Mouse (Mus musculus) left cerebral cortex, postnatal 25 days (tissue): ENCODE measurements around the gene Dcun1d3. TPM values are rescaled to one million over a fixed set of nuclear protein-coding genes. Genes with fewer than 3 reads are reported as not detected.
A peak's percentile ranks its signal among the peaks of the same experiment; 100 is the strongest.

Experiments used
- DNase-seq, 2 experiments: peaks; one replicate each; pipeline ENCODE4 v3.0.0; 2022; ENCODE audit warnings: low spot score in 2 of 2, mixed read lengths in 1 of 2
- intact Hi-C: fragments of 180-260 bp; cut with DNase I; formaldehyde crosslinking; loops from one replicate; pipeline ENCODE4 v1.15.1; 2025
- total RNA-seq, 2 experiments: library from RNA; stranded (reverse); gene quantifications; 2 replicates each; pipeline ENCODE4 v1.2.3; 2021

The Dcun1d3 gene
- total RNA-seq, 2 experiments from 2014 or later = 29.8 to 35.6 TPM

- intact Hi-C loops = no loop called here
- DNase-seq = no peak
Observed at GRCm38 (mm10) chr7:119880345-119880744, 15.8 kb downstream of the Dcun1d3 start.

DNA sequence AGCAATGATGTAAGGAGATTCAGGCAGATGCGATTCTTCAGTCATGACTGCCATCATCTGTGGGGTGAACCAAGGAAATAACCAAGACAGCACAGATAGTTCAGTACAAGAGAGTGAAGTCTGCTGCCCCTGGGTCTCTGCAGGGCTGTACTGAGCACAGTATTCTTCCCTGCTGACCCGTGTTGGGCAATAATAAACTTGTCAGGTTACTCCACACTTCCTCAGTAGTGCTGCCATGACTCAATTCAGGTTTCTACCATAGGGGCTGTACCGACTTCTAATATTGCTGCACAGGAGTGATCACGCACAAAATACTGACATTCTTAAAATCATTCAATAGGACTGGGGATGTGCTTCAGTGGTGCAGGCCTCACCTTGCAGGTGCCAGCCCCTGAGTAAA, 16.9 kb downstream of the Dcun1d3 start:
- intact Hi-C loops = no loop called here

DNA sequence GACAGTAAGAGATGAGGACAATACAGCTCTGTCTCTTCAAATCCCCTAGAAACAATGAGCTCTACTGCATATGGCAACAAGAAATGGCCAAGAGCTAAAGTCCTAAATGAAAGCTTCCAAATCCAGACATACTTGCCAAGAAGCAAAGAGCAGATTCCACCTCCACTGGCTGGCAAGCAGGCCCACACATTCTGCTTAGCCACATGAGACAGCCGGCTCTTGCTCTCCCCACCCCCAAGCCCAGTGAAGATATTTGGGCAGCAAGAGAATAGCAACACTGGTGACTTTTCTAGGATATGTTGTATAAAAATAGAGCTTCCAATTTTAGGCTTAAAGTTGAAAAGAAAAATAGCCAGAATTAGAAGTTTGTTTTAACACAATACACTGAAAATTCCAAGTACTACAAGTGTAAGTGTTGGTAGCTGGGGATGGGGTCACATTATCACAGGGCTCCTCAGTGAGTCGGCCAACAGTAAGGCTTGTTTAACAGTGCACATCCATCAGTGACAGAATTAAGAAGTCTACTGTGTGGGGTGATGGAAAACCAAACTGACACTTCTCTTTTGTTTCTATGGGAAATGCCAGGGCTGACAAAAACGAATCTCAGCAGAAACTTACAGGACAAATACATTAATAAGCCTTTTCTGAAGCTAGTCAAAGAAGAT, 20.2 kb downstream of the Dcun1d3 start:
- DNase-seq = peak; percentile 55 to 93

More for the DNA sequence above, 16.9 kb downstream of the Dcun1d3 start:
- no peak for DNase-seq

DNA sequence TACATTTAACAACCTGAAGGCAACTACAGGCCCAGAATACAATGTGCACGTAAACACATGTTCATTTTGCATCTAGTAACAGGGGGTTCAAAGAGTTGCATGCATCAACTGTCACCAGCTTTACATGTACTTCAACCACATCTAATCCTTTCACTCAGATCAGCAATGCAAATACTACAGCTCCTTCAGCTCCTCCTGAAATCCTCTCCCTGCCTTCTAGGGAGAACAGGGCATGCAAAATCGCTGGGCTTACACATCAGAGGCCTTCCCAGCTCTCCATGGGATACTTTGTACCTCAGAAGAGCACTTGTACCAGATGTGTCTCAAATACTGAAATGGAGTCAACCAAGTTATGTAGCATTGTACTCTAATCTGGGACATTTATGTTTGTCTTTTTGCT, 23.0 kb downstream of the Dcun1d3 start:
- intact Hi-C loops = no loop called here
- no peak for DNase-seq

More for the DNA sequence above, 20.2 kb downstream of the Dcun1d3 start:
- intact Hi-C loops = loop anchor here (1.0 kb wide), 1 partner anchor 19 kb away; the partner anchor contains the start of gene Lyrm1

GRCm38 (mm10) chr7:119872204-119872603, 23.9 kb downstream of the Dcun1d3 start:
- DNase-seq = no peak
- intact Hi-C loops = no loop called here

DNA sequence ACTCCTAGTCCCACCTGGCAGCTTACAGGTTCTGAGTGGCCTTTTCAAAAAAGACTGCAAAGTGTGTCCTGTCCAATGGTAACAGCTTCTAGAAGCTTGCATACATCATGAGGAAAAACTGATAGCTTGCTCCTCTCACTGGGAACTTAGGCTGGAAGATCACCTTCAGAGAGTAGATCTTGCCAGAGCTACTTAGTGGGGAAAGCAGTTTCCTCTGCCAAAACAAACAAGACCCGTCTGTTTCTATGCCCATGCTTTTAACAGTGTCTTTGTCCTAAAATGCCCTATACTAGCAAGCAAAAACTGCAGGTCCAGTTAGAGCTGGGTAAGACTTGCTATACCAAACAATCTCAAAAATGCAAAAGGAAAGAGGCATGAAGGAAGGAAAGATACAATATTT, 30.0 kb downstream of the Dcun1d3 start:
- no peak for DNase-seq
- intact Hi-C loops = no loop called here

DNA sequence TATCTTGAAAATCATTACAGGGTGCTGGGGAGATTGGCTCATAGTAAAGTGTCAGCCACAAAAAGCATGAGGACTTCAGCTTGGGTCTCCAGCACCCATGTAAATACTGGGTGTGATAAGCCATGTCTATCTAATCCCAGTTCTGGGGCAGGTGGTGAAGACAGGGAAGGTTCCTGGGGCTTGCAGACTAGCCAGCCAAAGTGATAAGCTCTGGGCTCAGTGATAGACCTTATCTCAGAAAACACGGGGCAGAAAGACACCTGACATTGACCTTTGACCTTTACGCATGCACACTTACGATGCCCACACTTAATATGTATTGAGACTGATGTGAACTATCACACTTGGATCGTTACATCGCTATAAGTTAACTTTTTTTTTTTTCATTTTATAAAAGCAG, 31.6 kb downstream of the Dcun1d3 start:
- intact Hi-C loops = no loop called here
- no peak for DNase-seq

DNA sequence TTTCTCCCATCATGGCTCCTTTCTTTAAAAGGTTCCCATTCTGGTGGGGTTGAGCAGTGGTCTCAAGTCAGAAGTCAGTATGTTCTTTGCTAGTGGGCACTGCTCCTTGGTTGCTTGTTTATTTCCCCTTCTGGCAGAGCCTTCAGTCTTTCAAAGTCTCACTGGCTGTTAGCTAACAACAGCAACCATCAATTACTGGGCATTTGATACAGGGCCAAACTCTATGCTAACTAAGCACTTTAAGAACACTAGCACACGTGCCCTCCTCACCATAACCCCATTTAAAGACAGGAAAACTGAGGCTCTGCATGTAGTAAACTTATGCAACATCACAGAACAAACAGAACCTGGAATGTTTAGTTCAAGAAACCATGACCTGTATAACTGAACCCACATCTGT, 33.9 kb downstream of the Dcun1d3 start:
- intact Hi-C loops = no loop called here
- DNase-seq = no peak

DNA sequence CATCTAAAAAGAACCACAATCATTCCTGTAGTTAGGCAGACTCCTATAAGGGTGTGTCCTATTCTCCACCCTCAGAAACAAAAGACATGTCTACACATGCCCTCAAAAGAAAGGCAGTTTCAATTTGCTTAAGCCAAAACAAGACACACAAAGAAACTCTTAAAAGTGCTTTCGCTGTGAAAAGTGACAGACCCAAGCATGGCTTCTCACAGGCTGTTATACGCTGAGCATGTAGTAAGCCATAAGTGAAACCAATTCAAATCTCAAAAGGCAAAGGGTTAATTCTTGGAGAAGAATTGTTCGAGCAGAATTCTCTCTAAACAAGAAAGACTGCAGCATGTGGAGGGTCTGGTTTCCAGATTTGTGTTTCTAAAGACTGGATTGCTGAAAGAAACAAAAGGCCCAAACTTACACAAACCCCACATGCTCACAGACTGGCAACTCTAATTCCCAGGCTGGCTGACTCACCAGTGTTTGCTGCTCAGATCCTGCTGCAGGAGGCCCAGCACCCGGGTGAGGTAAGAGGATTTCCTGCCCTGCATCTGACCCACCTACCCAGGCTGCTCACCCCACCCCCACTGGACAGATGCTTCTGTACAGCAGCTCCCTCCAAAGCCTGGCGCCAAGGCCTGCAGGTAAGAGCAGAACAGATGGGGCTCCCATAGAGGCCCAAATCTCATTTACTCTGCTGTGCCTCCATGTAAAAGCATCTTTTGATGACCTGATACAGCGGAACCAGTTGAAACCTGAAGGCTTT, 34.6 kb downstream of the Dcun1d3 start:
- DNase-seq = peak; percentile 24 to 55
- intact Hi-C loops = no loop called here

DNA sequence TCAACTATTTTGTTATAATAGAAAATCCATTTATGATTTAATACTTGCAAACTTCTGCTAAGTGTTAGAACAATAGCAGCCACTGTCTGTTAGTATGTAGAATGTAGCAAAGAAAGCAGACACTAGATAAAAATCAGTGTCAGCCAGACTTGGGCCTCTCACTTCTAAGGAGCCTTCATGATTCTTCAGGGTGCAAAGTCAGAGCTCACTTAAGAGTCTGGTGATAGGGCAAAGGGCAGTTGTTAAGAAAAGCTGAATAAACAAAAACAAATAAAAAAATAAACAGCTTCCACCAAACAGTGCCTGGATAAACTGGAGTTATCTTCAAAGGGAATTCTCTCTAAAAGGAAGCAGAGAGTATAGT, 35.1 kb downstream of the Dcun1d3 start:
- intact Hi-C loops = no loop called here
- DNase-seq = no peak

- DNase-seq = no peak
- intact Hi-C loops = no loop called here
Observed at GRCm38 (mm10) chr7:119860554-119860953, 35.5 kb downstream of the Dcun1d3 start.

DNA sequence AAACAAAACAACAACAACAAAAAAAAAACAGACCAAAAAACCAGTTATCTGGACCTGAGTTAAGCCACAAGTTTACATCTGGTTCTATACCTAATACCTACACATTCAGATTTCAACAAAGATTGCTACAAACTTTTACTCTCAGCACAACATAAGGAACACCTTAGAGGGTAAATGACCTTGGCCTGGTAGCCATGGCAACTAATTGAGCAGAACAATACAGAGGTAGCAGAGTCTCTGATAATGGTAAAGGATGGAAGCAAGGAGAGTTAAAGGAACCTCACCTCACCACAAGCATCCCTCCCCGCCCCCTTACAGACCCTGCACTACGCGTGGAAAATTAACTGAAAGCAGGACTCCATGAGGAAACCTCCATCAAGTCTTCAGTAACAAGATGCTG, 36.0 kb downstream of the Dcun1d3 start:
- intact Hi-C loops = no loop called here
- no peak for DNase-seq

DNA sequence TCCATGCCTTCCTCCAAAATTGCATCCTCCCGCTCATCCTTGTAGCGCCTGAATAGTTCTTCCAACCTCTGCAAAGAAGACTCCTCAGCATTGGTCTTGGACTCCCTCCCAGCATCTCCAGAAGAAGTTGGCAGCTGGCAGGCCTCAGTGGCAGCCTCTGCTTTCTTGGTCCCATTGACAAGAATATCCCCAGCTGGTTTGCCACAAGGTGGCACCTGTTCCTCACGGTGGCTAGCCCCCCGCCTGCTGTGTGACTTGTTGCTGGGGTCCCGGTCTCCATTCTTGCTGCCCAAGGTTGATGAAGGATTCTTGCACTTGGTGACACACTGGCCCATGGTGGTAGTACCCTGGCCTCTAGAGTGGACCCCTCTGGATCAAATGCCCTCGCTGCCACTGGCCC, 36.6 kb downstream of the Dcun1d3 start:
- peak in 1 of 2 experiments; percentile 21 for DNase-seq
- intact Hi-C loops = loop anchor here (10.0 kb wide), 1 partner anchor 465 kb away; the partner anchor contains the start of gene Abca15

DNA sequence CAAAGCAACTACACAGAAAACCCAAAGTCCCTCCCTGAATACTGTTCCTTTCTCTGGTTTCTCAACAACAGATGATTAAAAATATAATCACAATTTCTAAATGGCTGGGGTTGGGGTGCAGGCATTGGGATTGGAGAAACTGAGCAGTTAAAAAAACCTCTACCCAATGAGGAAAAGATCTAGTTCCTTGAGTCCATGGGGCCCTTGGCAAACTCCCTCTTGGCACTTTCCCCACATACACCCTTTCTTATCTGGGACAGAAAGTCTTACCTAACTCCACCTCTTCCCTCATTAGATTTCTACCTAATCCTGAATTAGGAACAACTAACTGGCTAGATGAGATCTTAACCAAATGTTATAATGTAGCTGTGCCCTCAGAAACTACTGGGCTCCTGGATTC, 41.1 kb downstream of the Dcun1d3 start:
- DNase-seq = no peak
- intact Hi-C loops = loop anchor here (10.0 kb wide), 1 partner anchor 470 kb away; the partner anchor contains the start of gene Abca15

DNA sequence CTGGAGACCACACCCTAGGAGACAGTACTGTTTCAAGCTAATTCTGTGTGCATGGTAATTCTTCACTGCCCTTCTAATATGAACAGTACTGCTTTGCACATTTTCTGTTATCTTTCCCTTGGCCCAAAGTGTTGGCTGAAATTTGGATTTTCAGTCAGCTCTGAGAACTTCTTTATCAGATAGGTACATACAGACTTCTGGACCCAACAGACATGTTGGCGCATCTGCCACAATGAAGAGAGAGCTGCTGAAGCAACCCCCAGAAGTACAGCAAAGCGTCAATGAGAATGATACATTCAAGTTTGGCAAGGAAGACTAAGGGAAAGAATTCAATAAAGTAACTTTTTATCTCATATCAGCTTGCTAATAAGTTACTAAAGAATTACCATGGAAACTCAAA, 41.7 kb downstream of the Dcun1d3 start:
- DNase-seq = no peak
- intact Hi-C loops = loop anchor here (10.0 kb wide), 1 partner anchor 470 kb away; the partner anchor contains the start of gene Abca15

DNA sequence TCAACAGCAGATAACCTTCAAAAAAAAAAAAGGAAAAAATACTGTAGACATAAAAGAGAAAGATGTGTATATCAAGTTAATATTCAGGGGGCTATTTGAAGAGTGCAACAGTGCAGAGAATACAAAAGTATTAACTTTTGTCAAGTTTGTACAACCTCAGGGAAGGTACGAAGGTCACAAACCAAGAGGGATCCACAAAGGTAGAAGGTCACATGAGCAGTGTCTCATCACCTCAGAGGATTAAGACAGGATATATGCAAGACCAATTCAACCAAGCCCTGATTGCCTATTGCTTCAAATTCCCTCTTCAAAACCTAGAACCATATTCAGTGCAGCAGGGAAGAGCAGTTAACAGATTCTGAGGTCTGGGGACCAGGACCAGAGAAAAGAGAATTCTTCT, 42.9 kb downstream of the Dcun1d3 start:
- intact Hi-C loops = loop anchor here (10.0 kb wide), 1 partner anchor 472 kb away; the partner anchor contains the start of gene Abca15
- no peak for DNase-seq

DNA sequence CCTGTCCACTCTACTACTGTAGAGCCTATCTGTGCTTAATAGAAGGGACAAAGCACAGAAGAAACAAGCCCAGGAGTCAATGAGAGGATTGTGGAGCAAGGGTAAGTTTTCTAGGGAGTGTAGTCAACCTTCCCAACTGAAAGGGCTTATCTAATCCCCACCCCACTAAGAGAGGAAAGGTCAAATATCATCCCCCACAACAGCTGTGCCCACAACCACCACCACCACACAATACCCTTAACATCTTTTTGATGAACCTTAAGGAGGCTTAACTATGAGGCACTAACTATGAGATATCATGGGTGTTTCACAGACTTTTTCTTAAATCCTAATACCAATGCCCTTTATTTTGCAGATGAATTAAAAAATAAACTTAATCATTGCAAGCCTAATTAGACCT, 43.6 kb downstream of the Dcun1d3 start:
- no peak for DNase-seq
- intact Hi-C loops = loop anchor here (10.0 kb wide), 1 partner anchor 472 kb away; the partner anchor contains the start of gene Abca15

GRCm38 (mm10) chr7:119850737-119851136, 45.4 kb downstream of the Dcun1d3 start:
- intact Hi-C loops = loop anchor here (10.0 kb wide), 1 partner anchor 474 kb away; the partner anchor contains the start of gene Abca15
- peak in 1 of 2 experiments; percentile 14 for DNase-seq

GRCm38 (mm10) chr7:119849096-119849495, 47.0 kb downstream of the Dcun1d3 start:
- intact Hi-C loops = loop anchor here (2.0 kb wide), 3 partner anchors 206 to 356 kb away; no protein-coding TSS in a partner anchor
- DNase-seq = peak; percentile 71 to 75

DNA sequence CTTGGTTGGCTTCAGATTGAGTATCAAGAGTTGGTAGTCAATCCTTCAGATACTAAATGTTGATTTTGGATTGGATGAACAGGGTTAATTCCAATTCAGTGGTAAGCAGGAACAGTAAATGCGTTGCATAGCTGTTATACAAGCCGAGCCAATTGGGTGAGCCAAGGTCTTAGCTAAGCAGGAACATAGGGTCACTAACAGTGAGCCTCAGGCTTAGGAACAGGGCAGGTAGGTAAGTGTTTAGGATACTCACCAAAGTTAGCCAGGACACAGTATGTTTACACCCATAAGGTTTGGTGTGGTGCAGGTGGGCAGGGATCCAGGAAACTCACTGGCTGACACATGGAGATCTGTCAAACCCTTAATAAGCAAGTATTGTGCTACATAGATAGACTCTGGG, 48.7 kb downstream of the Dcun1d3 start:
- no peak for DNase-seq
- intact Hi-C loops = no loop called here

DNA sequence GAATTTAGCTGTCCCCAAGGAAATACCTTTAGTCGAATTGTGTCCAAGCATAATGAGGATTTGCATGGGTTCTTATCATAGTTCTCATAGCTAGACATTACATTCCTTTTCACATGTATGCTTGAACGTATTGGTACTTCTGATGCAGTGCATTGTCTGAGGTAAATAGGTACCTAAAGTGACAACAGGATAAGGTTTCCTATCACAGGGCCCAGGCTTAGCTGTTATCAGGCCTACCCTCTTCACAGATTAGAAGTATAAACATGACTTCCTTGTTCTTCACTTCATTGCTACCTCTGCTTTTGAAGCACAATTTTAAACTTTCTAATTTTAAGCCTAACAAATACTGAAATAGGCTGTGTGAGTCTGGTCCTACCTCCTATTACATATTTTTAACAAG, 50.6 kb downstream of the Dcun1d3 start:
- DNase-seq = no peak
- intact Hi-C loops = no loop called here
